Mouse (Mus musculus): Measurements from ENCODE around the gene Ndn. TPM values are rescaled to one million over a fixed set of nuclear protein-coding genes. Genes with fewer than 3 reads are reported as not detected.

Gene Ndn
- total RNA-seq, 2 experiments from 2014 or later = 140 to 188 TPM

Other genes with a start within 250 kb of the Ndn start
- 10 to 100 TPM; 10.6 to 14.3 TPM for gene Magel2, start 30.4 kb downstream of the Ndn start, total RNA-seq (2021)
- gene Mkrn3, start 73.6 kb downstream of the Ndn start, total RNA-seq (2021) = 1 to 10 TPM; 2.2 to 2.9 TPM
- 10 to 100 TPM; 13.1 to 14.2 TPM for gene Peg12, start 117.9 kb downstream of the Ndn start, total RNA-seq (2021)